Mouse (Mus musculus) ES-E14 (cell line): ENCODE measurements at regions not wholly inside any gene's neighbourhood (a gene's known extent, or its start where the extent isn't known, plus 50 kb on each side); places are given as distances from the start of the nearest gene placed in this dataset.

Source experiments
- HCFC1 ChIP-seq: IDR thresholded peaks from 2 replicates; pipeline ENCODE4 v1.6.1; 2012; ENCODE audit warnings: low read length, inconsistent platforms, borderline replicate concordance; ENCODE audit not compliant: insufficient read depth
- ZC3H11A ChIP-seq: IDR thresholded peaks from 2 replicates; pipeline ENCODE4 v1.6.1; 2012; ENCODE audit warnings: low read depth, mild to moderate bottlenecking, inconsistent platforms, low read length, borderline replicate concordance

DNA sequence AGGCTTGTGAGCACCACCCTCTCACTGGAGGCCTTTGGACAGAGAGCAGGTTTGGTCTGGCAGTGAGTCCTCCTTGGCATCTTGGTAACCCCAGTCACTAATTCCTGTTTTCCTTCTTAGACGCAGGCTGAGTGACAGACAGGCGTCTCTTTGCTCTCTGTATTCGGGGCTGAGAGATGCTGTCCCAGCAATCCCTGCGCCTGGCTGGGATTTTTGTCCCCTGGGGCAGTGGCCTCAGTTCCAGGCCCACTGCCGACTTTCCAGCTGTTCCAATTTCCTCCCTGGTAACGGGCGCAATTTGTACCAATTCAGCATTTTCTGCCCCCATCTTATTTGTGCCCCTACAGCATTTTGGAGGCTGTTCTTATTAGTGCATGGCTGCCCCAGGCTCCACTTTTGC, 118.5 kb upstream of the Irx6 start:
- TF ChIP-seq ZC3H11A (no peak), HCFC1 (no peak)
